8 mouse cellular contexts compared by ENCODE assay signal in genomic region chr5:150952669-150953521, GRCm38 (mm10). TPM values are rescaled to one million over a fixed set of nuclear protein-coding genes. Genes with fewer than 3 reads are reported as not detected.
DNase-seq lines count a peak whose midpoint lies in the region.

No protein-coding gene starts in this region.

- peak; percentile 50 to 57 for DNase-seq in cerebellum, postnatal 10 days
- DNase-seq in cerebellum, postnatal 36 days = no peak
- DNase-seq in gastrocnemius, postnatal 4 days (ENCODE audit: low spot score in 2 of 2) = peak; percentile 24 to 44
- peak; percentile 75 for DNase-seq in kidney, adult 9 months
- DNase-seq in lung, postnatal 10 days = peak; percentile 43
- DNase-seq in skeletal muscle tissue, adult 2 months (ENCODE audit: low read depth, low spot score) = peak; percentile 14
- no peak for DNase-seq in MN1 (ENCODE audit: low spot score)

- H3K4me3 ChIP-seq in brown adipose tissue, adult 24 weeks (ENCODE audit: insufficient read depth, low read depth, low read length) = peak overlapping the region; percentile 45

- no peaks in the 10 kb centered on the region; the same call in 1 of the 2 replicates for H3K4me1 ChIP-seq in brown adipose tissue, adult 24 weeks (ENCODE audit: control insufficient read depth, insufficient read depth, insufficient read length, low read length)

- no peak overlapping the region for H3K27ac ChIP-seq in brown adipose tissue, adult 24 weeks (replicated peaks; ENCODE audit: low read depth, low read length)

RNA-seq across cellular contexts. Expression of gene Kl, which starts 0.5 kb away (rescaled TPM):
- not detected in 2 replicates for polyA plus RNA-seq in brown adipose tissue, adult 24 weeks (2012; ENCODE audit: insufficient read depth, insufficient read length, missing spikeins)
- total RNA-seq in gastrocnemius, postnatal 4 days (2021) = 1 to 10 TPM; 3.0 to 3.4 TPM

Comparison
In these comparisons a context has a peak if more than half of its experiments do, and no peak if none do; other contexts are left out.
1. DNase-seq: peak in cerebellum, postnatal 10 days (2 of 2), gastrocnemius, postnatal 4 days (2 of 2), kidney, adult 9 months (single experiment), lung, postnatal 10 days (single experiment) and skeletal muscle tissue, adult 2 months (single experiment); none in cerebellum, postnatal 36 days (0 of 2) and MN1 (single experiment).